Mouse (Mus musculus): ENCODE results near the gene Slfnl1.

Slfnl1 gene

GRCm38 (mm10) chr4:120531986-120532385 is at the start of gene Slfnl1:
Gene Slfnl1, plus strand, starts transcription at chr4:120532231.
- no peak for DNase-seq (ENCODE audit: low spot score)

GRCm38 (mm10) chr4:120487707-120488106 is 44.3 kb upstream of the Slfnl1 start:
- no peak for DNase-seq (ENCODE audit: low spot score)

DNA sequence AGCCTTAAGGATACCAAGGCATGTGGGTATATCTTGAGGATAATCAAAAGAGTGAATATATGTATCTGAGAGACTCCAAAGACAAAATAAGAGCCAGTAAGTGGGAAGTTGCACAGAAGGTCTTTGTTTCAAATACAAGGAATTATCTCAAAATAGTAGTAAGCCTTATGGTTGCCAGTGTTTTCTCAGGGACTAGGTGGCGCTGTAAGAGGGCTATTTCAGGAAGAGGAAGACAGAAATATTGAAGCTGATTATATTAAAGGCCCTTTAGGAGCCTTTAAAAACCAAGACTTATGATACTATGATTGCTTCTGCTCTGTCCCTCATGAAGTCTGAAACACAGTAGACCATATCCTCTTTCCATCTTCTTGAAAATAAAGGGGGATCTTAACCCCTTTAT is 25.1 kb upstream of the Slfnl1 start:
- no peak for DNase-seq (ENCODE audit: low spot score)

- no peak for DNase-seq (ENCODE audit: low spot score)
Measured at GRCm38 (mm10) chr4:120511203-120511602, 20.8 kb upstream of the Slfnl1 start.

- DNase-seq (ENCODE audit: low spot score): no peak
Measured at GRCm38 (mm10) chr4:120514366-120514765, 17.7 kb upstream of the Slfnl1 start.

DNA sequence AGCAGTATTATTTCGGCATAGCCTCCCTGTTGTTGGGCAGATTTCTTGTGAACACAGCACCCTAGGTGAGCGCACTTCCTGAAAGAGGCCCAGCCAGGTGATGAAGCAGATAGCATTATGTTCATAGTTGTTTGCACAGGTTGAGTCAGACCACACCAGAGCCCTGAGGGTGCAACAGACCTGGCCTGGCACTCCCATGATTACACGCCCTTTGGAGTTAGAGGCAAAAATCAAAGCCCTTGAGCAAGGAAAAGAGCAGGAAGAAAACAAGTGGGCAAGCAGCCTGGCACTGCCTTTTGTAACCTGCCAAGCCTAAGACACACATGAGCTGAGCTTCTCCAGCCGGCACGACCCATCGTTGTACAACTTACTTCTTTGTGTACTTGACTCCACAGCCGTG is 15.5 kb upstream of the Slfnl1 start:
- DNase-seq (ENCODE audit: low spot score): no peak

- no peak for DNase-seq (ENCODE audit: low spot score)
Measured at GRCm38 (mm10) chr4:120516907-120517306, 15.1 kb upstream of the Slfnl1 start.

DNA sequence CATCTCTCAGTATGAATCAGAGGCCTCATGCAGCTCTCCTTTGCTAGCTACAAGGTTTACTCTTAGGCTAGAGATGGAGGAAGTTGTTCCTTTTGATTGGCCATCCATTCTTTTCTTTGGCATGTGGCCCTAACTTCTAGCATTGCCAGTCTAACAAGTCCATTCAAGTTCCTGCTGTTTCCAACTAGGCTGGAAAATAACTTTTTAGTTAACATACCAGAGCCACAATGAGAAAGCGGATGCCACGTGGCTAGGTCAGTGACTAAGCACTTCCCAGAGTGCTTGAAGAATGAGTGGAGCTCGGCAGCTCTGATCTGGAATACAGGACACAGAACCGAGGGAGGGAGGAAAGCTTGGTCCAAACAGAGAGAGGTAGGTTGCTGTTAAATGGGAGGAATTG is 14.7 kb upstream of the Slfnl1 start:
- no peak for DNase-seq (ENCODE audit: low spot score)

- DNase-seq (ENCODE audit: low spot score): no peak
Measured at GRCm38 (mm10) chr4:120521761-120522160, 10.3 kb upstream of the Slfnl1 start.

DNA sequence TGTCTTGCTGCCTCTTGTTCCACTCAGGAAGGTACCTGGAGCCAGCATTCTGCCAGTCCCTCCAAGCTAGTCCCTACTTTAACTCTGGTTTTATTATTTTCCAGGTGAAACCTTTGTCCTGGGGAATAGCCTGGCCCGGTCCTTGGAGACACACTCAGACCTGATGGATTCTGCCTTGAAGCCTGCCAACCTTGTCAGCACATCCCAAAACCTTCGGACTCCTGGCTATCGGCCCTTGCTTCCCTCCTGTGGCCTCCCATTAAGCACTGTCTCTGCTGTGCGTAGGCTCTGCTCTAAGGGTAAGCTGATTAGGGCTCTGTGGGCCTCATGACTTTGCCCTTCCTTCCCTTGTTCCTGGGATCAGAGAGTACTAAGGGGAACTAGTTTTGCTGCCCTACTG is 9.7 kb upstream of the Slfnl1 start:
- DNase-seq (ENCODE audit: low spot score): no peak

DNA sequence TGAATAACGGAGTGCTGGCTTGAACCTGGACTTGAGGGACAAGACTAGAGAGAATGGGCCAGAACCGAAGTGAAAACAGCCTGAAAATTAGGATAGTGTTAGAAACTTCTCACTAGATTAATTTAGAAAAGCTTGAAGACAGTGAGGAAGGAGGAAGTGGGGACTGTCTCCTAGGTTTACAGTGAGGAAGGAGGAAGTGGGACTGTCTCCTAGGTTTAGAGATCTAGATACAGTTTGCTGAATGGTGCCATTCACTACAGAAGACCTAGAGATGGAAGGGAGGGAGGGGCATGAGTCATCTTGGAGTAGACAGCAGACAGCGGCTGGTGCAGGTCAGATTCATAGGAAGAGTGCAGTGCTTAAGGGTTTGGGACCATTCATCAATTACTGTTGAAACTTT is 8.9 kb upstream of the Slfnl1 start:
- DNase-seq (ENCODE audit: low spot score): no peak

DNA sequence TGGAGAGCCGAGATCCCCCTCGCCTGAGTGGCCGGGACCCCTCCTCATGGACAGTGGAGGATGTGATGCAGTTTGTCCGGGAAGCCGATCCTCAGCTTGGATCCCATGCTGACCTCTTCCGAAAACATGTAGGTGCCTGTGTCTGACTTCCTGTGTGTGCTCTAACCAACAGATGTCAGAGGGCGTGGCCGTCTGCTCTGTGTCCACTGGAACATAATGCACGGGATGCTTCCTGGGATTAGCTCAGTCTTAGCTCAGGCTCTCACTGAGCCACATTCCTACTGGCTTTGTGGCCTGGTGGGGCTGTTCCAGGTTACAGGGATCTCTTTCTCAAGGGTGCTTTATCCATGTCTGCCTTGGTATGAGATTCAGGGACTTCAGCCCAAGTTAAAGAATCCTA is 3.9 kb upstream of the Slfnl1 start:
- no peak for DNase-seq (ENCODE audit: low spot score)

DNA sequence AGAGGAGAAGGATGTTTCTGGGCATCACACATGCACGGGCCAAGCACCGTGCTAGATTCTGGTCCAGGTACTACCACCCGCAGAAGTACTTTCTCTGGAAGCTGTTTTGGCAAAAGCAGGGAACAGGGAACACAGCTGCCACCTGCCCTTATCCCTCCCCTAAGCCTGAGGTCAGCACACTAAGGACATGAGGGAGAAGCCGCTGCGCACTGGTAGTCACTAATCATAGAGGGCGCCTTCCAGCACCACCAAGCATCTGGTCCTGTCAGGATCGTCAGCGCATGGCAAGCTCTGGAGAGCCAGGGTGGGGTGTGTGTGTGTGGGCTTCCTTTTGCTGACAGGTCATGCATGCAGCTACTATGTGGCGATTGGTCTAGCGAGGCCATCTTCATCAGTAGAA is 6.6 kb downstream of the Slfnl1 start:
- no peak for DNase-seq (ENCODE audit: low spot score)

DNA sequence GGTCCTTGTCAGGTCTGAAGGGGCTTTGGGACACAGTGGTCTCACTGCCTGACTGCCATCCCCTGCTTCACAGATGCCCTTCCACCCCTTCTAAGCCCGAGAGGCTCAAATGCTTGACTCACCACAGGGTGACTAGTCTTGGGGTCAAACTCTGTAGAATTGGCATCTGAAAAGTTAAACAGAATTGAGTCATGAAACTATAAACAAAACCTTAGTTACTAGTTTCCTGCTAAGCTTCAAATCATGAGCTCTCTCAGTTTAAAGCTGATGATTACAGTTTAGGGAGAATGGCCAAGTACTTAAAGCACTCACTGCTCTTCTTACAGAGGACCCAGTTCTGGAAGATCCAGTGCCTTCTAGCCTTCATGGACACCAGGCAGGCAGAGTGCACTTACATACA is 12.9 kb downstream of the Slfnl1 start:
- DNase-seq (ENCODE audit: low spot score): no peak

GRCm38 (mm10) chr4:120556592-120556991 is 24.6 kb downstream of the Slfnl1 start:
- DNase-seq (ENCODE audit: low spot score): no peak

DNA sequence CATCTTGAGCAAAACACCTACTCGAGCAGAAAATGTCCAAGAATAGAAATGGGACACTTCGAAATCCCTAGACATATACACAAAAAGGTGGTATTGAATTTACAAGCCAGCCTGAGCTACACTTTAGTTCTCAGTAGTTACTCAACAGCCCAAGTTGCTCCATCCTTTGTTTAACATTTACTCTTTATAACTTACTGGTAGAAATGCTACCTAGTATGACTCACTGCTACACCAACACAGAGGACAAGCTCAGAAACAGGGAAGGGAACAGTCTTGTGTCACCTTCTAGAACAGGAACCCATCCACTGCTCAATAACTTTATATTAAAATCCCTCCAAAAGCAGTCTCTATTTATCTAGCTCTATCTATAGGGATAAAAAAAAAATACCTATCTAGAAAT is 33.7 kb downstream of the Slfnl1 start:
- DNase-seq (ENCODE audit: low spot score): no peak

GRCm38 (mm10) chr4:120568005-120568404 is 36.0 kb downstream of the Slfnl1 start:
- no peak for DNase-seq (ENCODE audit: low spot score)

DNA sequence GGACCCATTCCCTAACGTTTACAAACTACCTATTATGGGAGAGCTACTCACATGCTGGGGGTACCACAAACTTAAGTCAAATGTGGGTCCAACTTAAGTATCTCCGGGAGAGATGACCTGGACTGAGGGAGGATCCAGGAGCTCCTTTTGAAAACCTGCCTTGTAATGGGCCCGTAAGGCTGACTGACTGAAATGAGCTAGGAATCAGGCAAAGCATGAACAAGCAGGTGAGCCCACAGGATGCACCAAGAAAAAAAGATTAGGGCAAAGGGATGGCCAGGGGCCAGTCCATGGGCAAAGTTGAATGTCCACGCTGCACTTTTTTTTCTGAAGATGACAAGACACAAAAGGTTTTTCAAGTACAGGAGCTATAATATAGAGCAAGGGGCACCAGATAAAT is 37.0 kb downstream of the Slfnl1 start:
- DNase-seq (ENCODE audit: low spot score): peak; percentile 38

DNA sequence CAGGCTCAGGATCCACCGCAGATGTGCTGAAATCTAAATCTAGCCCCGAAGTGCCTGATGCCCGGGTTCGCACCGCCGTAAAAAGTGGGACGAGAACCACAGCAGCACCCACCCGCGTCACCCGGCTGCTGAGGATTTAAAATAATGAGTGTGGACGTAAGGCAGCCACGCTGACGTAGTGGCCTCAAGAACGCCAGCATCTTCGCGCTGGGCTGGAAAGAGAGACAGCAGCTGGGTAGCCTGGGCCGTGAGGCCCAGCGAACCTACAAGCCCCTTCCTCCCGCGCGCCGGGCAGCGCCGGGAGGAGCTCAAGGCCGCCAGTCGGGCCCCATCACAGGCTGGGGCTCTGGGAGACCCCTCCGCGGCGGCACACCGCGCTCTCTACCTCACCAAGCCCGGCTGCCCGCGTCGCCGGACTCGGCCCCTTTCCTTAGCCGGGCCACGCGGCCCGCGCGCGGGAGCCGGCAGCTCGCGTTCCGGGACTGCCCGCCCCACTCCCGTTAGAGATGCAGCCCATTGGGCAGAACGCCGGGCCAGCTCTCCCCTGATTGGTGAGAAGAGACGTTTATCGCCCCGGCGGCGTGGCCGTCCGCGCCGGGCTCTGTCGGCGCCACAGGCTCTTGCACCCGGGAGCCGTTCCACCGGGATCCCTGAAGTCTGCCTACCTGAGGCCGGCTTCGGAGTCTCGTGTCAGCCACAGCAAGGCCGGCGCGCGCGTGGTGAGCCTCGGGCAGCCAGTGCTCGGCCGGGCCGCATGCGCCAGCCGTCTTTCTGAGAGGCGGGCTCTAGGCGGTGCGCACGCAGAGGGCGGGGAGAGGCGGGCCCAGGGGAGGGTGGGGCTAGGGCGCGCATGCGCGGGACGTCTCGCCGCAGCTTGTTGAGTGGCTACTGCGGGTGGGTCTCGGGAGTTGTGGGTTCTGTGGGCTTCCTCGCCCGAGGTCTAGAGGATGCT is 37.7 kb downstream of the Slfnl1 start, which contains the start of gene Ctps:
Gene Ctps (minus strand): TSS at position 791 of the 952 bp plus-strand sequence.
- DNase-seq (ENCODE audit: low spot score): peak; percentile 90

GRCm38 (mm10) chr4:120570438-120571069 is 38.5 kb downstream of the Slfnl1 start:
- DNase-seq (ENCODE audit: low spot score): no peak

DNA sequence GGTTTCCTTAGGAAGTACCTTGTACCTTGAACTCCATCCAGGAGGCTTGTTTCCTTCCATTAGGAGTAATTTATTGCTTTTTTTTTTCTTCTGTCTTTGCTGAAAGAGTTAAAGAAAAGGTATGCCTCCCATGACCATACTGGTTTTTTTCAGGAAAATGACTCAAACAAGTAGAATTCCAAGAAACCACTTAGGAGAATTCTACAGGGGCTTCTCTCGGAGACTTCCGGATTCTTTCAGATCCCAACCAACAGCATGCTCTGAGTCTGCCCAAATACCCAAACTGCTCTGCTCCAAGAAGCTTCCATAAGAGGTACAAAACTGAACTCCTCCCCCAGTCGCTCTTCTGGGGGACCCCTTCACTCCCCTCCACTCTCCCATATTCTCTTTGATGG is 39.0 kb downstream of the Slfnl1 start:
- DNase-seq (ENCODE audit: low spot score): no peak

- DNase-seq (ENCODE audit: low spot score): no peak
Measured at GRCm38 (mm10) chr4:120571691-120572090, 39.7 kb downstream of the Slfnl1 start.

DNA sequence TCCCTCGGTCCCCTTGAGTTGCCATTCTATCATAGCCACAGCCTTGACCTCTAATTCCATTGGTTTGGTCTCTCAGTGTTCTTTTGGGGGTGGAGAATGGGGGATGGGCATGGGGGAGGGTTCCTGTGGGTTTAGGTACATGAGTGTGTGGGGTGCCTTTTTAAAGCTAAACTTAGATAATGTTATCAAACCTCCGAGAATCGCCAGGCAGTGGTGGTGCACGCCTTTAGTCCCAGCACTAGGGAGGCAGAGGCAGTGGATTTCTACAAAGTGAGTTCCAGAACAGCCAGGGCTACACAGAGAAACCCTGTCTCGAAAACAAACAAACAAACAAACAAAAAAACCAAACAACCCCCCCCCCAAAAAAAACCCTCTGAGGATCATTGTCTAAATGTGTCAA is 48.9 kb downstream of the Slfnl1 start:
- DNase-seq (ENCODE audit: low spot score): peak; percentile 30

Data from c-Kit-positive CD71-positive TER-119-positive erythroid progenitor cells, embryonic 14.5 days (primary cell).